Mouse (Mus musculus) induced T-regulatory cell, adult 2 months (primary cell): ENCODE measurements around the gene Gstm3.
"Not testable (repeated sequence)": the region's sequence is repeated elsewhere in the genome, so short reads cannot be mapped to it uniquely, and the experiment has no call there.

ENCODE experiments used
- DNase-seq: peaks from one replicate; pipeline ENCODE4 v3.0.0-alpha.2; 2012; ENCODE audit warnings: low read depth

Gstm3 gene

GRCm38 (mm10) chr3:107972070-107972469 is 3.0 kb upstream of the Gstm3 start:
- no peak for DNase-seq

- not testable (repeated sequence) for DNase-seq
Observed at GRCm38 (mm10) chr3:107971101-107971500, 2.0 kb upstream of the Gstm3 start.

GRCm38 (mm10) chr3:107966631-107967030 is 2.5 kb downstream of the Gstm3 start:
- DNase-seq = no peak

- no peak for DNase-seq
Observed at GRCm38 (mm10) chr3:107965592-107965991, 3.5 kb downstream of the Gstm3 start.

- no peak for DNase-seq
Observed at GRCm38 (mm10) chr3:107964656-107965308, 4.3 kb downstream of the Gstm3 start.

- DNase-seq = no peak
Observed at GRCm38 (mm10) chr3:107964026-107964425, 5.1 kb downstream of the Gstm3 start.

- not testable (repeated sequence) for DNase-seq
Observed at GRCm38 (mm10) chr3:107955260-107955659, 13.8 kb downstream of the Gstm3 start.

GRCm38 (mm10) chr3:107953906-107954305 is 15.2 kb downstream of the Gstm3 start:
- no peak for DNase-seq

- DNase-seq = peak; percentile 29
Observed at GRCm38 (mm10) chr3:107953328-107953755, 15.7 kb downstream of the Gstm3 start.

GRCm38 (mm10) chr3:107950531-107950930 is 18.6 kb downstream of the Gstm3 start:
- DNase-seq = no peak

- not testable (repeated sequence) for DNase-seq
Observed at GRCm38 (mm10) chr3:107949461-107949860, 19.6 kb downstream of the Gstm3 start.

GRCm38 (mm10) chr3:107945729-107946128 is 23.4 kb downstream of the Gstm3 start:
- no peak for DNase-seq

GRCm38 (mm10) chr3:107943239-107943990 is 25.7 kb downstream of the Gstm3 start, which contains the start of gene Gstm6:
Gstm6 (minus strand) TSS chr3:107943749.
- DNase-seq = no peak

- no peak for DNase-seq
Observed at GRCm38 (mm10) chr3:107941261-107941660, 27.8 kb downstream of the Gstm3 start.

- DNase-seq = no peak
Observed at GRCm38 (mm10) chr3:107940524-107940923, 28.6 kb downstream of the Gstm3 start.

- no peak for DNase-seq
Observed at GRCm38 (mm10) chr3:107939830-107940229, 29.3 kb downstream of the Gstm3 start.

GRCm38 (mm10) chr3:107939403-107939802 is 29.7 kb downstream of the Gstm3 start:
- DNase-seq = peak; percentile 51

GRCm38 (mm10) chr3:107935888-107936287 is 33.2 kb downstream of the Gstm3 start:
- DNase-seq = no peak

- no peak for DNase-seq
Observed at GRCm38 (mm10) chr3:107935268-107935667, 33.8 kb downstream of the Gstm3 start.

GRCm38 (mm10) chr3:107932128-107932527 is 37.0 kb downstream of the Gstm3 start:
- no peak for DNase-seq

- peak; percentile 77 for DNase-seq
Observed at GRCm38 (mm10) chr3:107931670-107932069, 37.4 kb downstream of the Gstm3 start, which contains the start of gene Gstm7. Gstm7 (minus strand) TSS chr3:107931817.

GRCm38 (mm10) chr3:107931134-107931533 is 37.9 kb downstream of the Gstm3 start:
- no peak for DNase-seq

- DNase-seq = no peak
Observed at GRCm38 (mm10) chr3:107929731-107930130, 39.4 kb downstream of the Gstm3 start.
